Mouse (Mus musculus) cerebellum, adult 2 months (tissue): ENCODE data around the gene Il20ra.

Experiments used
- CTCF ChIP-seq: fragments of 200-500 bp; IDR thresholded peaks from 2 replicates; pipeline ENCODE4 v1.5.1; 2011; ENCODE audit warnings: low read depth, mild to moderate bottlenecking, control low read depth, low read length, moderate library complexity, borderline replicate concordance; ENCODE audit not compliant: insufficient read depth
- POLR2A ChIP-seq: fragments of 200-500 bp; IDR thresholded peaks from 2 replicates; pipeline ENCODE4 v1.6.1; 2011; ENCODE audit warnings: low read length, control low read depth, borderline replicate concordance; ENCODE audit not compliant: insufficient read depth

GRCm38 (mm10) chr10:19781365-19781764 is 69.0 kb downstream of the Il20ra start:
- TF ChIP-seq CTCF (no peak), POLR2A (no peak)
